Mouse (Mus musculus) urinary bladder, postnatal 25 days (tissue): Measurements from ENCODE around the gene Stambp.

Source experiments
- DNase-seq: peaks from one replicate; pipeline ENCODE4 v3.0.0; 2022; ENCODE audit warnings: low spot score

Stambp gene

GRCm38 (mm10) chr6:83501524-83502310 lies 70.8 kb downstream of the Stambp start:
- no peak for DNase-seq

DNA sequence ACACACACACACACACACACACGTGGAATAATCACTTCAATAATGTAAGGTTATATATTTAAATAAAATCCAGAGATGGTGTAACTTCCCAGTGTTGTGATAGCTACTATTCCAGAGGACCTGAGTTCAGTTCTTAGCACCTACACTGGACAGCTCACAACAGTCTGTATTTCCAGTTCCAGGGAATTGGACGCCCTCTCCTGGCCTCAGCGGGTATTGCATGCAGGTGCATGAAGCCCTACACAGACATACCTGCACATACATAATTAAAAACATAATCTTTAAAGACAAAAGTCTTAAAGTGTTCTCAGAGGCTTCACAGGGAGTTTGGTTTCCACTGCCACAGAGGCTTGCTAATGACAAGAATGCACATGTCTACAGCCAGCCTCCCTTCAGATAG lies 72.1 kb downstream of the Stambp start:
- no peak for DNase-seq

- DNase-seq, result no peak
These were observed 73.5 kb downstream of the Stambp start for GRCm38 (mm10) chr6:83499078-83499477.

- DNase-seq, result no peak
These were observed 75.5 kb downstream of the Stambp start for GRCm38 (mm10) chr6:83496753-83497710.

DNA sequence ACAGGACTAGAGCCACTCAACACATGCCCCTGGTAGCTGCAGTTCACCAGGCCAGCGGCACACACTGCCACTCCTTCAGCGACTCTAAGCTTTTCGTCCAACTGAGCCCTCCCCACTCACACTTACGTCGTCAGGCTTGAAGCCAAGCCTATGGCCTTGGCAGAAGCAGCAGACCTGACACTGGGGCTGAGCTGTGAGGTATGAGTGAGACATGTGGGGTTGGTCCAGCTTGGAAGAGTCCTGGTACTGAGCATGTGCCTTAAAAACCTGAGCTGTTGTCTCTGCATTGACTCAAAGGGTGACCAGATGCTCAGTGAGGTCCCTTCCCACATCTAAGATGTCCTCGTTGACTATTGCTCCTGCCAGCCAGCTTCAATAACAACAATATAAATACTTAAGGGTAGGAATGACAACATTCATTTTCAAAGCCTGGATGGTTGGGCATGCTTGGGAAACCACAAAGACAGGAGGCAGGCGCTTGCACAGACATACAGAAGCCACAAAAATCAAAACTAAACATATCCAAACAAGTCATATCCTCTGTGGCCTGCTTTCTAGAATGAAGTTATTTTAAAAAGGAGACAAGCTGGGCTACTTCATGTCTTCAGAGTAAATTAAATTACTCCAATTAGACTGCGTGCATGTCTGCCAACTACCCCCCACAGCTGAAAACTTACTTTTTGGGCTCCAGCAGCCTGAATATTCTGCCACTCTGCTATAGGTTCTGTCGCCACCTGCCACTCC lies 76.3 kb downstream of the Stambp start:
- DNase-seq, result no peak
